Mouse (Mus musculus): ENCODE data around the gene Fmod.

- TF ChIP-seq POLR2A (IDR thresholded peaks at IDR 0.05; ENCODE audit: insufficient read depth, low read length) (no peak), CTCF (IDR thresholded peaks at IDR 0.05; ENCODE audit: low read depth, low read length) (no peak), EP300 (IDR thresholded peaks at IDR 0.05; ENCODE audit: insufficient read depth, low read depth, low read length) (peak; percentile 63; the same call in 1 of the 2 replicates)
Measured at GRCm38 (mm10) chr1:134063086-134063772, 26.2 kb downstream of the Fmod start.
